In the genomic region with DNA sequence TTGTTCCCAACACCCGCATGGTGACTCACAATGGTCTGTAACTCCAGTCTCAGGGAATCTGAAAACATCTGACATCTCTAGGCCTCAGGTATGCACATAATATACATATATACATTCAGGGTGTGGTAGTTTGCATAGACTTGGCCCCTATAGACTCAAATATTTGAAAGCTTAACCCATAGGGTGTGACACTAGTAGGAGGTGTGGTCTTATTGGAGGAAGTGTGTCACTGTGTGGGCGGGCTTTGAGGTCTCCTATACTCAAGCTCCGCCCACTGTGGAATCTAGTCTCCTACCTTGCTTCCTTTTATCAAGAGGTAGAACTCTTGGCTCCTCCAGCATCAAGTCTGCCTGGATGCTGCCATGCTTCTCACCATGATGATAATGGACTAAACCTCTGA, we compare ENCODE assay signal across 16 mouse cellular contexts.
"Had no signal": no experiment of that assay in that cellular context is flagged by ENCODE, and none has a peak within 500 bp of the region (broad histone marks: within the 10 kb centered on the region; RNA-seq: fewer than 3 reads in every experiment).

No protein-coding gene starts in this region.

- DNase-seq: kidney, adult 18-20 months; kidney, postnatal 14 days; layer of hippocampus, adult 9-11 months; layer of hippocampus, postnatal 36 days; left cerebral cortex, postnatal 4 days; lung, adult 2 months; lung, postnatal 4 days; midbrain, embryonic 14.5 days; retina, postnatal 1 day; right cerebral cortex, postnatal 4 days; thymus, postnatal 4 days had no signal

- H3K9me3 ChIP-seq: limb, embryonic 13.5 days; liver, embryonic 15.5 days had no signal

- H3K27ac ChIP-seq: limb, embryonic 13.5 days; liver, embryonic 15.5 days; midbrain, embryonic 10.5 days; neural tube, embryonic 12.5 days had no signal

- H3K27me3 ChIP-seq: limb, embryonic 13.5 days; liver, embryonic 15.5 days; neural tube, embryonic 12.5 days had no signal

- H3K4me2 ChIP-seq: limb, embryonic 13.5 days; liver, embryonic 15.5 days; neural tube, embryonic 12.5 days had no signal

- H3K4me1 ChIP-seq: limb, embryonic 13.5 days; liver, embryonic 15.5 days; neural tube, embryonic 12.5 days had no signal

- H3K9ac ChIP-seq: limb, embryonic 13.5 days; liver, embryonic 15.5 days; neural tube, embryonic 12.5 days had no signal

- H3K4me3 ChIP-seq: limb, embryonic 13.5 days; liver, embryonic 15.5 days; midbrain, embryonic 10.5 days; myocyte; neural tube, embryonic 12.5 days had no signal

- H3K36me3 ChIP-seq: limb, embryonic 13.5 days; liver, embryonic 15.5 days; neural tube, embryonic 12.5 days had no signal
